Mouse (Mus musculus) ES-CJ7 (cell line): ENCODE results near the gene Slc10a7.
A peak's percentile ranks its signal among the peaks of the same experiment; 100 is the strongest.

Experiments used
- DNase-seq: peaks from one replicate; pipeline ENCODE4 v3.0.0; 2011; ENCODE audit warnings: low read depth, low spot score

Slc10a7 gene

DNA sequence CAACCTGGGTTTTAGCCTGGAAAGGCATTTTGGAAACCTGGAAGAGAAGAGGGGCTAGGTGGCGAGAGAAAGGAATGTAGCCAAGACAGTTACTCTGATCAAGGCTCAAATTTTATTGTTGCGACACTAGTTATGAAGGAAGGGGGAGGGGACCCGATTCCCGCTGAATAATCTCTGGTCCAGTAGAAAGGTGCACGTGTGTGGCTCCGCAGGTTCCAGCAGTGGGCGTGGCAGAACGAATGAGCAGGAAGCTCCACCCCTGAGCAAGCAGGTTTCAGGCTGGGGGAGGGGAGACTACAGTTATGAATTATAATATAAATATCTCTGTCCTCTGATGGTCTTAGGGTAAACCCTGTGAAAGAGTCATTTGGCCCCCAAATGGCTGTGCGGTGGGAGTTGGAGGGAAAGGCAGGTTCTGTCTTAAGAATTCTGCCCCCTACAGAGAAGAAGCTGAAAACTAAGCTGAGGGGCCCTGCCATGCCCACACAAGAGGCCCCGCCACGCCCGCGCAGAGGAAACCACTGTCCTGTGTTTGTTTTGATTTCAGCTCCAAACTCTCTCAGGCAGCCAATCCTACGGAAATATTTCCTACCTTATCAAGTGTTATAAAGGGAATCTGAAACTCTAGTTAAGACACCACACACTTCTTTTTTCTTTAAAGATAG is 36.1 kb downstream of the Slc10a7 start:
- peak; percentile 48 for DNase-seq

DNA sequence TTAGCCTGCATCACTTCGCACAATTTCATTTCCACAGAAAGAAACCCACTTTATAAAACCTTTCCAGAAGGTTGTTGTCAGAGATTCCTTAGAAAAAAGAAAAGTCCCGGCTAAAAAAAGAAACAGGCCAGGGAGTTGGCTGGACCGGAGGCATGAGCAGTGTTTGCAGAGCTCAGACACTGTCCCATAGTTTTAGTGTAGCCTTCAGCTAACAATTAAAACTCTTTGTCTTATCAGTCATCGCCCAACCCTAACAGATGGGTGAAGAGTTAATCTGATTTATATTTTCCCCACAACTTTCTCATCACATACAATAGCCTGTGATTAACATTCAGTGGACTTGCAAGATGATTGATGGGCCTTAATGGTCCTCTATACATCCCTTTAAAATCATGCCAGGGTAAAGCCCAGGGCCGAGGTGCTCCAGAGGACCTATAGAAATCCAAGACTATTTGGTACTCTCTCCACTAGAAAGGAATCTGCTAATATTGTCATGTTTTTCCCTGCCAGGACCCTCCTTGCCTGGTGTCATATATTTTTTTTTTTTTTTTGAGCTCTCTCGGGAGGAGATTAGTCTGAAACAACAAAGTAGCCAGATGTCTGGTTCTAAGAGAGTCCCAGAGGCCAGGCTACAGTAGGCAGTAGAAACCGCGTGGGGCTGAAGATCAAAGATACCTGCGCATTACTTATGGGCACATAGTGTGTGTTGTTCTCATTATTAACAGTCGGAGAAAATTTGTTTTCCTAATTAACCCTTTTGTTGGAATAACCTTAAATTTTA is 41.0 kb downstream of the Slc10a7 start:
- DNase-seq: no peak

- DNase-seq: no peak
These were observed 41.6 kb downstream of the Slc10a7 start for GRCm38 (mm10) chr8:78550752-78551134.

DNA sequence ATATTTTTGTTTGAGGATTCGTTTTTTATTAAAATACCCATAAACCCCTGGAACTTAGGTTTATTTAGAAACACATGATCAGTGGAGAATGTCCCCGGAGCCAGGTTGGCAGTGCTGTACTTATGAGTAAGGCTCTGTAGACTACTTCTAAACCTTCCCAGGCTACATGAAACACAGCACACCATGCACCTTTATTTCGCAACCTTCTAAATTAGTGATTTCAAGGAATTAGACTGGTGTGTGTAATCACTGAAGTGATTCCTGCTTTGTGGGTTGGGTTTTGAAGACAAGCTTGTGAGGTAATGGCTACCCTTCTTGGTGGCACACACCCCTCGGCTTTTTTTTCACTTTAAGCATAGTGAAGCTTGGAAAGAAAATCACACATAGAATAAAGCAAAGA is 46.7 kb downstream of the Slc10a7 start:
- DNase-seq: no peak

DNA sequence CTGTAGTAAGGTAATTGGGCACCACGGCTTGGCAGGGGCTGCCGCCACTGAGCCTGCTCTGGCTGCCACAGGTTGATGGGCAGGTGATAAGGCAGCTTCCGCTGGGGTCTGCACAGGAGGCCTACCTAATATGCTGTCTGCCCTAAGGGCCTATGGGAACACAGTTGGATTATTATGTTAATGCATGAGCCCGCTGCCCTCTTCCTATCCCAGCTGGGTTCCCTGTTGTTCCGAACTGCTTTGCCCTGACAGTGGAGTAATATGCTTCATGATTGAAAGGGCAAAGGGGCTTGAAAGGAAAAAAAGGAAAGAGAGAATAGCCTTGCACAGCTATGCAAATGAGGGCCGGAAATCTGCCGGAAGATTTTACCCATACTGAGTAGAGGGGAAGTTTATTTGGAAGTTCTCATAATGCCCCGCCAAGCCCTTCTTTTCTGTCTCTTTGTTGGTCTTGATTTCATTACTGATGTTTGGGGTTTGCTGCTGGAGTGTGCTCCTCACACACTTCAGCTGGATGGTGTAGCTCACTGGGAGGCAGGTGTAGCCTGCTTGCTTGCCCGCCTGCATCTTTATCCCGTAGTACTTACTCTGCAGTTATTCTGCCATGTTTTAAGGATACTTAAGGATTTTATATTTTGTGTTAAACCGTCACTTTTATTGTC is 47.8 kb downstream of the Slc10a7 start:
- DNase-seq: peak; percentile 89

DNA sequence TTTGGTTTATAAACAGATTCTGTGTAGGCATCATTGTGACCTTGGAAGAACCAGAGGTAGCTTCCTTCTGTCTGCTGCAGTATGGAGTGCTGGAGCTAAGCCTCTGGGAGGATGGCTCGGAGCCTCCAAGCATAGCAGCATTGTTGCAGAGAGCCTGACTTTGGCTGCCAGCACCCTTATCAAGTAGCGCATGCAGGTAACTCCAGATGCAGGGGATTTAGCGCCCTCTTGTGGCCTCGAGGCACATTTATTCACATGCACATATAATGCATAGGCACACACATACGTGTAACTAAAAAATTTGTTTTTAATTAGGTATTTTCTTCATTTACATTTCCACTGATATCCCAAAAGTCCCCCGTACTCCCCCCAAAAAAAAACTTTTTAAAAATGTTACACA is 52.5 kb downstream of the Slc10a7 start:
- DNase-seq: peak; percentile 85

GRCm38 (mm10) chr8:78563466-78564058 is 54.4 kb downstream of the Slc10a7 start:
- DNase-seq: no peak

DNA sequence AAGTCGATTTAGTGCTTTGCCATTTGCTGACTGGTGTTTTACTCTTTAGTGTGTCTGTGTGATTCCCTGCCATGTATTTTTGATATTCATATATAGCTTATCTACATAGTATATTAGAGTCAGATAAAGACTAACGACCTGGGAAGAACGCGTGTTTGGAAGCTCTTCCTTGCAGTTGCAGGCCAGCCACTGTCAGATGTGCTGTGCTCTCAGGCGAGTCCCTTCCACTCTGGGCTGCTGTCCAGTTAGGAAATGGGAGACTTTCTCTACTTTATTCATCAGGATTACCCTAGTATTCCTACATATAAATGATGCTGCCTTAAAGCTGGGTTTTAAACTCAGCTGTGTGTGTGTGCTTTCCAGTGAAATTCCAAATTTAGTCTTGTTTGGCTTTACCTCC is 55.1 kb downstream of the Slc10a7 start:
- no peak for DNase-seq

GRCm38 (mm10) chr8:78568196-78568595 is 59.0 kb downstream of the Slc10a7 start:
- DNase-seq: no peak

GRCm38 (mm10) chr8:78571528-78571927 is 62.4 kb downstream of the Slc10a7 start:
- DNase-seq: no peak

DNA sequence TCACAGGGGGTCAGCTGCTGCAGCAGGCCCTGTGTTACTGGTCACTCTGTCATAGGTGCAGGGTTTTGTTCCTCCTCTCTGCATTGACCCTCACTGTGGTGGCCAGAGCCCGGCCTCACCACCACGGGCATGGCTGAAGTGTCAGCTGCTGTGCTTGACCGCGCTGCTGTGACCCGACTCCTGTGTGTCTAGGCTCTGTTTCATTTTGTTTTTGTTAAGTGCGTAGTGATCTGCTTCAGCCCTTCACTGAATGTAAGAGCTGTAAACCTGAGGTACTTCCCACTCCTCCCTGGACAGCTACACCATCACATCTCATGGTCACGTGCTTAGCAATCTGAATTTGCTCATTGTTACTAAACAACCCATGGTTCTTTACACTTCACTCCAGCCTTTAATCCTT is 65.1 kb downstream of the Slc10a7 start:
- no peak for DNase-seq

DNA sequence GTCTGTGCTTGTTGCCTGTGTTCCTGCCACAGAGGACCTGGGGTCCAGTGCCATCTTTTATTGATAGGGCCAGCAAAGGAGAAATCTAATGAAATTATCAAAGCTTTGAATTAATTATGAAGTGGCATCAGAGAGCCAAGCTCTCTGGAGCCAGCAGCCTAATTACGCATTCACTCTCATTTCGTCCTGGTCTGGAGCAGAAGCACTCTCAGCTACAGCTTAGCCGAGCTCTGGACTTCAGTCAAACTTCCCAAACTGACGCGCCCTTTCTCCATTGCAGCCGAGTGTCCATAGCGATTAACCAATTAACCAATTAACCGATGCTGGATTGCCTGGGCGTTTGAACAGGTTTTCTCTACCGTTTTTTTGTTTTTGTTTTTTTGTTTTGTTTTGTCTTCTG is 68.4 kb downstream of the Slc10a7 start:
- no peak for DNase-seq

GRCm38 (mm10) chr8:78578036-78578435 is 68.9 kb downstream of the Slc10a7 start:
- DNase-seq: peak; percentile 66

- peak; percentile 76 for DNase-seq
These were observed 75.0 kb downstream of the Slc10a7 start for GRCm38 (mm10) chr8:78584011-78584776.

DNA sequence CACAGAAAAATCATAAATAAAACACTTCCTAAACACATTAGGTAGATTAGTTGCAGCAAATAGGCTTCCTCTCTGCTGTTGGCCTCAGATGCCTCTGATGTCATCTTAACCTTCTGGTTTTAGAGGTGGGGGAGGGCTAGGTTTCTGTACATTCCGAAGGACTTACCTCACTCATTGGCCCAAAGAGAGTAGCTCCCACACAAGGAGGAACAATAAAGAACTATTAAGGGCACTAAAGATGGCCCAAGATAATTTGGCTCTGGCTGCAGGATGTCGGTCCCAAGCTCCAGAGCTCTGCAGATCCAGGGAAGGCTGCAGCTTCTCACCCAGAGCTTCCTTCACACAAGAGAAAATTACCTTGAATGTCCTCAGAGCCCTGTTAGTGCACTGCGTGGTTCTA is 75.7 kb downstream of the Slc10a7 start:
- DNase-seq: peak; percentile 38

GRCm38 (mm10) chr8:78595481-78595908 is 86.3 kb downstream of the Slc10a7 start:
- DNase-seq: peak; percentile 52

GRCm38 (mm10) chr8:78598237-78598636 is 89.1 kb downstream of the Slc10a7 start:
- DNase-seq: no peak

- no peak for DNase-seq
These were observed 93.9 kb downstream of the Slc10a7 start for GRCm38 (mm10) chr8:78603084-78603483.

- no peak for DNase-seq
These were observed 95.3 kb downstream of the Slc10a7 start for GRCm38 (mm10) chr8:78604426-78604825.

DNA sequence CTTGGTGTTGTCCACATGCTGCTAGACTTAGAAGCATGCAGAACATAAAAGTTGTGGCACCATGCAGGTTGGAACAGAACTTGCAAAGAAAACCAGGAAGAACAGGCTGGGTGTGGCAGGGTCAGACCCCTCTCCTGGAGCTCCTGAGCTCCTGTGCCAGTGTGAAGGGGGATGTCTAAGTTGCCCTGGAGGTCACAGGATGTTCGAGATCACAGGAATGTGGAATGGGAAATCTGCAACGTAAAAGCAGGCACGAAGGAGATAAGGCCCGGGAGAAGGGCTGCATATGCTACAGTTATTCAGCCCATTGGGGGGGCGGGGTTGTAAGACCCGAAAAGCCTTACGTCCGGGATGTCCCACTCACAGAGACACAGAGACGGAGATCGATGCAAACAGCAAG is 100.2 kb downstream of the Slc10a7 start:
- DNase-seq: peak; percentile 74

GRCm38 (mm10) chr8:78611019-78611418 is 101.9 kb downstream of the Slc10a7 start:
- no peak for DNase-seq
